Mouse (Mus musculus) megakaryocyte, embryonic 14.5 days (primary cell): ENCODE measurements around the gene Ptprh.

Experiments used
- FLI1 ChIP-seq: IDR thresholded peaks from 2 replicates; pipeline ENCODE4 v1.6.1; 2012; ENCODE audit warnings: low read length, inconsistent platforms, mixed read lengths
- GATA1 ChIP-seq: IDR thresholded peaks from 3 replicates; pipeline ENCODE4 v1.6.1; 2012; ENCODE audit warnings: mixed read lengths, low read length, inconsistent platforms, borderline replicate concordance

DNA sequence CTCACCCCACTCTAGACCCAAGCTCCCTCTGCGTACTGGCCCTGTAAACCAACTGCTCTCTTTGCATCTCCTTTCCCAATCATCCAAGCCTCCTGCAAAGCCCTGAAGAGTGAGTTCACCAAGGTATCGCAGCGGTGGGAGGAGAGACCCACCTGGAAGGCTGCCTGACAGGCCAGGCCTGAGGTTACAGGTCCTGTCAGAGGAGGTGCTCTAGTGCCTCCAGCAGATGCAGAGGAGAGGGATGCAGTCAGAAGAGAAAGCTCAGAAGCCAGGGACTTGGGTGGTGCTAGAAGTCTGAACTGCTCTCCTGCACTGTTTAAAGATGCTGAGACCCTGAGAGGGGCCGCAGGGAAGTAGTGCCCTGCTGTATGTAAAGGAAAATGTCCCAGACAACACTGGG lies 104.8 kb downstream of the Ptprh start:
- TF ChIP-seq GATA1: no peak
- TF ChIP-seq FLI1: no peak
